Mouse (Mus musculus): Measurements from ENCODE around the gene Bola2. TPM values are rescaled to one million over a fixed set of nuclear protein-coding genes. Genes with fewer than 3 reads are reported as not detected.
"Not testable (repeated sequence)": the region's sequence is repeated elsewhere in the genome, so short reads cannot be mapped to it uniquely, and the experiment has no call there.

Gene Bola2
- polyA plus RNA-seq, 1 experiment from 2014 or later, result 126 TPM

DNA sequence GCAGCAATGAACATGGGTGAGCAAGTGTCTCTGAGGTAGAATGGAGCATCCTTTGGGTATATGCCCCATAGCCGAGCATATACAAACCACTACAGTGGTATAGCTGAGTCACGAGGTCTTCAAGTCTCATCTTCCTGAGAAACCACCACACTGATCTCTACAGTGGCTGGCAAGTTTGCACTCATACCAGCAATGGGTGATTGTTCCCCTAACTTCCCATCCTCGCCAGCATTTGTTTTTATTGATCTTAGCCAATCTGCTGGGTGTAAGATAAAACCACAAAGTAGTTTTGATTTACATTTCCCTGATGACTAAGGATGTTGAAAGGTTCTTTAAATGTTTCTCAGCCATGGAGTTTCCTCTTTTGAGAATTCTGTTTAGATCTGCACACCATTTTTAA is 29.9 kb downstream of the Bola2 start:
- H3K27me3 ChIP-seq (ENCODE audit: control insufficient read depth, insufficient read depth, low read length), result no peaks in the 10 kb centered on the region
- no peaks in the 10 kb centered on the region for H3K9me3 ChIP-seq (replicated peaks; ENCODE audit: control insufficient read depth, low read length)
- no peak overlapping the region for H3K4me2 ChIP-seq
- no peaks in the 10 kb centered on the region for H3K36me3 ChIP-seq (ENCODE audit: control insufficient read depth, insufficient read depth, low read length)
- no peak overlapping the region for H3K27ac ChIP-seq (ENCODE audit: low read depth, low read length)
- H3K9ac ChIP-seq (ENCODE audit: low read depth, low read length), result no peak overlapping the region
- no peak overlapping the region for H3K4me3 ChIP-seq (ENCODE audit: low read depth, low read length)
- H3K4me1 ChIP-seq (ENCODE audit: control insufficient read depth, insufficient read depth, low read length), result no peaks in the 10 kb centered on the region
- ATAC-seq (replicated peaks; ENCODE audit: insufficient number of reproducible peaks, low FRiP score, low TSS enrichment), result no peak
- WGBS (ENCODE audit: insufficient replicate concordance), result 59% methylated on average over 3 of the region's 3 CpGs

GRCm38 (mm10) chr7:126725667-126726066 is 30.5 kb downstream of the Bola2 start:
- Histone ChIP-seq H3K4me2 (no peak overlapping the region), H3K4me3 (ENCODE audit: low read depth, low read length) (no peak overlapping the region), H3K9ac (ENCODE audit: low read depth, low read length) (no peak overlapping the region), H3K27ac (ENCODE audit: low read depth, low read length) (no peak overlapping the region), H3K27me3 (ENCODE audit: control insufficient read depth, insufficient read depth, low read length) (no peaks in the 10 kb centered on the region), H3K9me3 (replicated peaks; ENCODE audit: control insufficient read depth, low read length) (no peaks in the 10 kb centered on the region), H3K4me1 (ENCODE audit: control insufficient read depth, insufficient read depth, low read length) (no peaks in the 10 kb centered on the region), H3K36me3 (ENCODE audit: control insufficient read depth, insufficient read depth, low read length) (no peaks in the 10 kb centered on the region)
- ATAC-seq (replicated peaks; ENCODE audit: insufficient number of reproducible peaks, low FRiP score, low TSS enrichment), result no peak
- WGBS (ENCODE audit: insufficient replicate concordance), result 69% methylated on average over 5 of the region's 5 CpGs

GRCm38 (mm10) chr7:126730256-126730789 is 35.1 kb downstream of the Bola2 start:
- H3K4me3 ChIP-seq (ENCODE audit: low read depth, low read length); H3K27ac ChIP-seq (ENCODE audit: low read depth, low read length); H3K4me2 ChIP-seq; H3K36me3 ChIP-seq (ENCODE audit: control insufficient read depth, insufficient read depth, low read length); H3K4me1 ChIP-seq (ENCODE audit: control insufficient read depth, insufficient read depth, low read length); ATAC-seq (replicated peaks; ENCODE audit: insufficient number of reproducible peaks, low FRiP score, low TSS enrichment); H3K9me3 ChIP-seq (replicated peaks; ENCODE audit: control insufficient read depth, low read length); H3K27me3 ChIP-seq (ENCODE audit: control insufficient read depth, insufficient read depth, low read length); H3K9ac ChIP-seq (ENCODE audit: low read depth, low read length): not testable (repeated sequence)
- WGBS (ENCODE audit: insufficient replicate concordance), result 75% methylated on average over 4 of the region's 4 CpGs

GRCm38 (mm10) chr7:126736122-126736521 is 40.9 kb downstream of the Bola2 start:
- Histone ChIP-seq H3K36me3 (ENCODE audit: control insufficient read depth, insufficient read depth, low read length) (no peaks in the 10 kb centered on the region), H3K4me2 (no peak overlapping the region), H3K4me3 (ENCODE audit: low read depth, low read length) (no peak overlapping the region), H3K9ac (ENCODE audit: low read depth, low read length) (no peak overlapping the region), H3K27ac (ENCODE audit: low read depth, low read length) (no peak overlapping the region), H3K9me3 (replicated peaks; ENCODE audit: control insufficient read depth, low read length) (no peaks in the 10 kb centered on the region), H3K4me1 (ENCODE audit: control insufficient read depth, insufficient read depth, low read length) (no peaks in the 10 kb centered on the region), H3K27me3 (ENCODE audit: control insufficient read depth, insufficient read depth, low read length) (no peaks in the 10 kb centered on the region)
- WGBS (ENCODE audit: insufficient replicate concordance), result 71% methylated on average over 8 of the region's 8 CpGs
- ATAC-seq (replicated peaks; ENCODE audit: insufficient number of reproducible peaks, low FRiP score, low TSS enrichment), result no peak

- 0 out of 2 replicates have a peak, but pooled peaks have one; percentile 39 for ATAC-seq (replicated peaks; ENCODE audit: insufficient number of reproducible peaks, low FRiP score, low TSS enrichment)
- WGBS (ENCODE audit: insufficient replicate concordance), result 78% methylated on average over 17 of the region's 17 CpGs
- no peak overlapping the region for H3K4me2 ChIP-seq
- no peaks in the 10 kb centered on the region for H3K27me3 ChIP-seq (ENCODE audit: control insufficient read depth, insufficient read depth, low read length)
- no peaks in the 10 kb centered on the region for H3K9me3 ChIP-seq (replicated peaks; ENCODE audit: control insufficient read depth, low read length)
- no peak overlapping the region for H3K4me3 ChIP-seq (ENCODE audit: low read depth, low read length)
- H3K27ac ChIP-seq (ENCODE audit: low read depth, low read length), result no peak overlapping the region
- no peak overlapping the region for H3K9ac ChIP-seq (ENCODE audit: low read depth, low read length)
- no peaks in the 10 kb centered on the region for H3K4me1 ChIP-seq (ENCODE audit: control insufficient read depth, insufficient read depth, low read length)
- no peaks in the 10 kb centered on the region for H3K36me3 ChIP-seq (ENCODE audit: control insufficient read depth, insufficient read depth, low read length)
Observed at GRCm38 (mm10) chr7:126739551-126739950, 44.4 kb downstream of the Bola2 start.

- H3K4me2 ChIP-seq, result no peak overlapping the region
- no peak for ATAC-seq (replicated peaks; ENCODE audit: insufficient number of reproducible peaks, low FRiP score, low TSS enrichment)
- WGBS (ENCODE audit: insufficient replicate concordance), result 79% methylated on average over 13 of the region's 13 CpGs
Observed at GRCm38 (mm10) chr7:126740132-126740735, 45.0 kb downstream of the Bola2 start.

DNA sequence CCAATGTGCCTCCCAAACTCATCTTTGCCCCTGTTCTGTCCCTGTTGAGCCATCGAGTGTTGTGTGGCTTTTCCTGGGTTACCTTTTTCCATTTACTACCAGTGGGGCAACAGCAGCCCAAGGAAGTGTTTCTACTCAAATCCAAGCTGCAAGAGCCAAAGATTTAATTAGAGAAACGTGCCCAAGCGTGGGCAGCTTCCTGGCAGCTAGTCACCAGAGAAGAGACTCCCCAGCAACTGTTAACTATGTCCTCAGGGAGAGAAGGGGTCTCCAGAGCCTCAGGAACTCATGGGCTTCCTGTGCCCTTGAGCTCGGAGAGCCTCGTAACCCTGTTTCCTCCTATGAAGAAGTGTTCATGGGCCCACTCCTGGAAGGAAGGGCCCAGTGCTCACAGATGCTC is 45.8 kb downstream of the Bola2 start:
- WGBS (ENCODE audit: insufficient replicate concordance), result 77% methylated on average over 5 of the region's 5 CpGs
- no peaks in the 10 kb centered on the region for H3K27me3 ChIP-seq (ENCODE audit: control insufficient read depth, insufficient read depth, low read length)
- no peak overlapping the region for H3K9ac ChIP-seq (ENCODE audit: low read depth, low read length)
- no peak overlapping the region for H3K4me2 ChIP-seq
- H3K36me3 ChIP-seq (ENCODE audit: control insufficient read depth, insufficient read depth, low read length), result no peaks in the 10 kb centered on the region
- no peaks in the 10 kb centered on the region for H3K9me3 ChIP-seq (replicated peaks; ENCODE audit: control insufficient read depth, low read length)
- ATAC-seq (replicated peaks; ENCODE audit: insufficient number of reproducible peaks, low FRiP score, low TSS enrichment), result no peak
- H3K27ac ChIP-seq (ENCODE audit: low read depth, low read length), result no peak overlapping the region
- no peak overlapping the region for H3K4me3 ChIP-seq (ENCODE audit: low read depth, low read length)
- no peaks in the 10 kb centered on the region for H3K4me1 ChIP-seq (ENCODE audit: control insufficient read depth, insufficient read depth, low read length)

More at GRCm38 (mm10) chr7:126740132-126740735, 45.0 kb downstream of the Bola2 start:
- Histone ChIP-seq H3K27me3 (ENCODE audit: control insufficient read depth, insufficient read depth, low read length) (no peaks in the 10 kb centered on the region), H3K27ac (ENCODE audit: low read depth, low read length) (no peak overlapping the region), H3K36me3 (ENCODE audit: control insufficient read depth, insufficient read depth, low read length) (no peaks in the 10 kb centered on the region), H3K4me1 (ENCODE audit: control insufficient read depth, insufficient read depth, low read length) (no peaks in the 10 kb centered on the region), H3K9ac (ENCODE audit: low read depth, low read length) (no peak overlapping the region), H3K4me3 (ENCODE audit: low read depth, low read length) (no peak overlapping the region), H3K9me3 (replicated peaks; ENCODE audit: control insufficient read depth, low read length) (no peaks in the 10 kb centered on the region)

GRCm38 (mm10) chr7:126741452-126741851 is 46.3 kb downstream of the Bola2 start:
- H3K36me3 ChIP-seq (ENCODE audit: control insufficient read depth, insufficient read depth, low read length), result no peaks in the 10 kb centered on the region
- H3K9ac ChIP-seq (ENCODE audit: low read depth, low read length), result no peak overlapping the region
- no peak overlapping the region for H3K4me3 ChIP-seq (ENCODE audit: low read depth, low read length)
- H3K27ac ChIP-seq (ENCODE audit: low read depth, low read length), result no peak overlapping the region
- no peak overlapping the region for H3K4me2 ChIP-seq
- no peaks in the 10 kb centered on the region for H3K9me3 ChIP-seq (replicated peaks; ENCODE audit: control insufficient read depth, low read length)
- no peaks in the 10 kb centered on the region for H3K27me3 ChIP-seq (ENCODE audit: control insufficient read depth, insufficient read depth, low read length)
- WGBS (ENCODE audit: insufficient replicate concordance), result 78% methylated on average over 5 of the region's 5 CpGs
- no peak for ATAC-seq (replicated peaks; ENCODE audit: insufficient number of reproducible peaks, low FRiP score, low TSS enrichment)
- H3K4me1 ChIP-seq (ENCODE audit: control insufficient read depth, insufficient read depth, low read length), result no peaks in the 10 kb centered on the region

- WGBS (ENCODE audit: insufficient replicate concordance), result 89% methylated on average over 13 of the region's 13 CpGs
- Histone ChIP-seq H3K27me3 (ENCODE audit: control insufficient read depth, insufficient read depth, low read length) (no peaks in the 10 kb centered on the region), H3K9ac (ENCODE audit: low read depth, low read length) (no peak overlapping the region), H3K27ac (ENCODE audit: low read depth, low read length) (no peak overlapping the region), H3K9me3 (replicated peaks; ENCODE audit: control insufficient read depth, low read length) (no peaks in the 10 kb centered on the region), H3K36me3 (ENCODE audit: control insufficient read depth, insufficient read depth, low read length) (no peaks in the 10 kb centered on the region), H3K4me2 (no peak overlapping the region), H3K4me3 (ENCODE audit: low read depth, low read length) (no peak overlapping the region), H3K4me1 (ENCODE audit: control insufficient read depth, insufficient read depth, low read length) (no peaks in the 10 kb centered on the region)
- no peak for ATAC-seq (replicated peaks; ENCODE audit: insufficient number of reproducible peaks, low FRiP score, low TSS enrichment)
Observed at GRCm38 (mm10) chr7:126741964-126742482, 46.8 kb downstream of the Bola2 start.
